Mouse (Mus musculus): ENCODE measurements around the gene Vhl. TPM values are rescaled to one million over a fixed set of nuclear protein-coding genes. Genes with fewer than 3 reads are reported as not detected.

The Vhl gene
- total and polyA plus RNA-seq, 3 experiments: 12.0 to 12.5 TPM; not detected in 1

DNA sequence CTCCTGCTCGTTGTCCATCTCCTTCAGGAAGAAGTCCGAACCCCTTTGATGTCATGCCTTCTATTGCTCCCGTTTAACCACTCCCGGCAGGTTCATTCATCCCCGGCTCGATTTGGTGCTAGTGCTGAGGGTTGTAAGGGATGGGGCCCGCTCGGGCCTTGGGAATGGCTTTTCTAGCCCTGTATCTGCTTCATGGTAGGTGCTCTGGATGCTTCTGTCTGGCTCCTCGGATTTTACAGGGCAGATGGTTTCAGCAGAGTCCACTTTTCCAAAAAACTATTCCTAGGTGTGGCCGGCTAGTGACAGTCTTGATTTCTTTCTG, 18.6 kb upstream of the Vhl start:
- H3K9ac ChIP-seq (ENCODE audit: control insufficient read depth, low read depth, low read length, poor library complexity, severe bottlenecking): peak overlapping the region; percentile 85
- H3K36me3 ChIP-seq (ENCODE audit: control insufficient read depth in 1 of 2, insufficient read depth in 2 of 2, low read length in 2 of 2): peaks cover 7 to 18% of the 10 kb centered on the region in 2 experiments; a peak in 3 of 4 replicates
- H3K27me3 ChIP-seq (ENCODE audit: control insufficient read depth in 1 of 2, insufficient read depth in 2 of 2, low read length in 2 of 2): no peaks in the 10 kb centered on the region
- DNase-seq (ENCODE audit: low read depth, low spot score): no peak
- peaks cover 37% of the 10 kb centered on the region for H3K79me2 ChIP-seq (ENCODE audit: control insufficient read depth, insufficient read depth, low read length, poor library complexity)
- peak overlapping the region; percentile 82 to 86 for H3K4me3 ChIP-seq (ENCODE audit: control insufficient read depth in 1 of 2, insufficient read depth in 1 of 2, low read depth in 2 of 2, low read length in 2 of 2)
- H3K27ac ChIP-seq (ENCODE audit: control insufficient read depth, low read depth, low read length): peak overlapping the region; percentile 58; the same call in 1 of the 2 replicates
- no peak for TF ChIP-seq CHD1 (IDR thresholded peaks at IDR 0.05; ENCODE audit: low read depth, low read length)
- TF ChIP-seq RAD21 (IDR thresholded peaks at IDR 0.05; ENCODE audit: low read depth, low read length): no peak
- TF ChIP-seq POLR2A (IDR thresholded peaks at IDR 0.05; ENCODE audit: control insufficient read depth in 1 of 2, insufficient read depth in 1 of 2, low read depth in 1 of 2, low read length in 2 of 2, poor library complexity in 1 of 2): no peak
- TF ChIP-seq SMC3 (IDR thresholded peaks at IDR 0.05; ENCODE audit: low read depth, low read length): no peak
- no peak for TF ChIP-seq HCFC1 (IDR thresholded peaks at IDR 0.05; ENCODE audit: low read depth, low read length)
- TF ChIP-seq TBP (IDR thresholded peaks at IDR 0.05; ENCODE audit: low read depth, low read length): no peak
- TF ChIP-seq SIN3A (IDR thresholded peaks at IDR 0.05; ENCODE audit: low read length): no peak
- TF ChIP-seq MXI1 (IDR thresholded peaks at IDR 0.05; ENCODE audit: low read depth, low read length): no peak; the same call in 1 of the 2 replicates
- TF ChIP-seq CHD2 (IDR thresholded peaks at IDR 0.05; ENCODE audit: low read length): no peak
- TF ChIP-seq POLR2AphosphoS5 (IDR thresholded peaks at IDR 0.05; ENCODE audit: borderline replicate concordance, low read depth, low read length): no peak
- no peak for TF ChIP-seq KAT2A (conservative IDR thresholded peaks at IDR 0.05; ENCODE audit: low read depth, low read length)
- no peak for TF ChIP-seq EP300 (IDR thresholded peaks at IDR 0.05; ENCODE audit: low read depth in 1 of 2, low read length in 2 of 2)
- TF ChIP-seq BHLHE40 (IDR thresholded peaks at IDR 0.05; ENCODE audit: borderline replicate concordance, low read depth, low read length): no peak
- no peak for TF ChIP-seq MAFK (IDR thresholded peaks at IDR 0.05; ENCODE audit: borderline replicate concordance, low read depth, low read length)
- no peak for TF ChIP-seq ZNF384 (IDR thresholded peaks at IDR 0.05; ENCODE audit: low read depth, low read length)
- no peak for TF ChIP-seq GABPA (IDR thresholded peaks at IDR 0.05; ENCODE audit: low read depth, low read length)
- no peak for TF ChIP-seq TAL1 (IDR thresholded peaks at IDR 0.05; ENCODE audit: low read length)
- TF ChIP-seq USF2 (IDR thresholded peaks at IDR 0.05; ENCODE audit: borderline replicate concordance in 1 of 2, insufficient read depth in 1 of 2, low read depth in 1 of 2, low read length in 2 of 2): no peak
- no peak for TF ChIP-seq POLR2AphosphoS2 (IDR thresholded peaks at IDR 0.05; ENCODE audit: low read length)
- no peak for TF ChIP-seq ELF1 (IDR thresholded peaks at IDR 0.05; ENCODE audit: low read depth, low read length)
- H3K4me1 ChIP-seq (ENCODE audit: control insufficient read depth in 1 of 2, insufficient read depth in 2 of 2, low read length in 2 of 2): peaks cover 3 to 19% of the 10 kb centered on the region in 2 experiments; a peak in 3 of 4 replicates
- no peaks in the 10 kb centered on the region for H3K9me3 ChIP-seq (replicated peaks; ENCODE audit: insufficient read depth, low read length)

DNA sequence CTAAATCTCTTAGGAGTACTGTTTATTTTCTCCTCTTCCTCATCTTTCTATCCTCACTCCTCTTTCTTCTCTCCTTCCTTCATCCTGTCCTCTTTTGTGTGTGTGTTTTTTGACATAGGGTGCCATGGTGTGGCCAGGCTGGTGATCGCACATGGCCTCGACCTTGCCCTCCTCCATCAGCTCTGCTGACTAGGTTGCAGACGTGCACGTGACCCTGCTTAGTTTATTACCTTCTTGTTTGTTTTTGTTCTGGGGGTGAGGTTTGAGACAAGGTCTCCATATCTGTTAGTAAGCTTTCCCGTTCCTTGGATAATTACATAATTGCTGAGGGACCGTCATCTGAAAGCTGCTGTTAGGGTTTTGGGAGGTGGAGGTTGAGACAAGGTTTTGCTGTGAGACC, 14.9 kb upstream of the Vhl start:
- peaks cover 19 to 25% of the 10 kb centered on the region in 2 experiments for H3K36me3 ChIP-seq (ENCODE audit: control insufficient read depth in 1 of 2, insufficient read depth in 2 of 2, low read length in 2 of 2)
- peaks cover 3 to 12% of the 10 kb centered on the region in 2 experiments; a peak in 3 of 4 replicates for H3K4me1 ChIP-seq (ENCODE audit: control insufficient read depth in 1 of 2, insufficient read depth in 2 of 2, low read length in 2 of 2)
- H3K27me3 ChIP-seq (ENCODE audit: control insufficient read depth in 1 of 2, insufficient read depth in 2 of 2, low read length in 2 of 2): no peaks in the 10 kb centered on the region
- H3K27ac ChIP-seq (ENCODE audit: control insufficient read depth, low read depth, low read length): no peak overlapping the region
- no peak overlapping the region for H3K4me3 ChIP-seq (ENCODE audit: control insufficient read depth in 1 of 2, insufficient read depth in 1 of 2, low read depth in 2 of 2, low read length in 2 of 2)
- no peaks in the 10 kb centered on the region for H3K9me3 ChIP-seq (replicated peaks; ENCODE audit: insufficient read depth, low read length)
- peaks cover 42% of the 10 kb centered on the region for H3K79me2 ChIP-seq (ENCODE audit: control insufficient read depth, insufficient read depth, low read length, poor library complexity)
- H3K9ac ChIP-seq (ENCODE audit: control insufficient read depth, low read depth, low read length, poor library complexity, severe bottlenecking): no peak overlapping the region
- DNase-seq (ENCODE audit: low read depth, low spot score): no peak
- TF ChIP-seq MYB (IDR thresholded peaks at IDR 0.05; ENCODE audit: low read depth, low read length) (no peak), RAD21 (IDR thresholded peaks at IDR 0.05; ENCODE audit: low read depth, low read length) (no peak), POLR2AphosphoS2 (IDR thresholded peaks at IDR 0.05; ENCODE audit: low read length) (no peak), ELF1 (IDR thresholded peaks at IDR 0.05; ENCODE audit: low read depth, low read length) (no peak), GABPA (IDR thresholded peaks at IDR 0.05; ENCODE audit: low read depth, low read length) (no peak), CHD2 (IDR thresholded peaks at IDR 0.05; ENCODE audit: low read length) (no peak), JUND (IDR thresholded peaks at IDR 0.05; ENCODE audit: low read depth, low read length) (no peak), USF1 (IDR thresholded peaks at IDR 0.05; ENCODE audit: low read depth, low read length) (no peak), MAFK (IDR thresholded peaks at IDR 0.05; ENCODE audit: borderline replicate concordance, low read depth, low read length) (no peak), MAX (IDR thresholded peaks at IDR 0.05; ENCODE audit: low read length) (no peak), ZMIZ1 (IDR thresholded peaks at IDR 0.05; ENCODE audit: low read depth, low read length) (no peak), E2F4 (IDR thresholded peaks at IDR 0.05; ENCODE audit: borderline replicate concordance, low read depth, low read length) (no peak), MXI1 (IDR thresholded peaks at IDR 0.05; ENCODE audit: low read depth, low read length) (no peak), BHLHE40 (IDR thresholded peaks at IDR 0.05; ENCODE audit: borderline replicate concordance, low read depth, low read length) (no peak), UBTF (IDR thresholded peaks at IDR 0.05; ENCODE audit: borderline replicate concordance, insufficient read depth, low read depth, low read length) (no peak), POLR2A (IDR thresholded peaks at IDR 0.05; ENCODE audit: control insufficient read depth in 1 of 2, insufficient read depth in 1 of 2, low read depth in 1 of 2, low read length in 2 of 2, poor library complexity in 1 of 2) (no peak), HCFC1 (IDR thresholded peaks at IDR 0.05; ENCODE audit: low read depth, low read length) (no peak), CHD1 (IDR thresholded peaks at IDR 0.05; ENCODE audit: low read depth, low read length) (no peak), NRF1 (IDR thresholded peaks at IDR 0.05; ENCODE audit: insufficient read depth, low read depth, low read length, poor library complexity, severe bottlenecking) (no peak)

Data from MEL (cell line).